Mouse (Mus musculus): ENCODE measurements around the gene Foxi1. TPM values are rescaled to one million over a fixed set of nuclear protein-coding genes. Genes with fewer than 3 reads are reported as not detected.

Foxi1 gene
- polyA plus RNA-seq (2012; rRNA removed) = 0.57 and 0.70 TPM in 2 replicates

- Histone ChIP-seq H3K4me1 (replicated peaks; ENCODE audit: control insufficient read depth, insufficient read depth, low read length) (no peaks in the 10 kb centered on the region), H3K27me3 (ENCODE audit: control insufficient read depth, insufficient read depth, low read length) (no peaks in the 10 kb centered on the region), H3K4me3 (ENCODE audit: control insufficient read depth, insufficient read depth, low read length) (no peak within 1 kb of the TSS), H3K36me3 (ENCODE audit: control insufficient read depth, insufficient read depth, low read length) (no peaks in the 10 kb centered on the region), H3K27ac (ENCODE audit: control insufficient read depth, insufficient read depth, low read length) (no peak within 1 kb of the TSS)
- 88% methylated on average over 10 of the region's 10 CpGs for WGBS
- TF ChIP-seq POLR2A (IDR thresholded peaks at IDR 0.05; ENCODE audit: control insufficient read depth, extremely low read depth, insufficient read depth, low read length, poor library complexity) = no peak
- TF ChIP-seq CTCF (IDR thresholded peaks at IDR 0.05; ENCODE audit: borderline replicate concordance, control insufficient read depth, extremely low read depth, insufficient read depth, low read length, poor library complexity) = no peak
- DNase-seq = no peak
Observed at GRCm38 (mm10) chr11:34207989-34208388, at the start of gene Foxi1. Foxi1 (minus strand) TSS chr11:34208089.

GRCm38 (mm10) chr11:34242979-34243378 lies 35.1 kb upstream of the Foxi1 start:
- no peaks in the 10 kb centered on the region for H3K27me3 ChIP-seq (ENCODE audit: control insufficient read depth, insufficient read depth, low read length)
- peaks cover 54% of the 10 kb centered on the region for H3K36me3 ChIP-seq (ENCODE audit: control insufficient read depth, insufficient read depth, low read length)
- no peak overlapping the region for H3K4me3 ChIP-seq (ENCODE audit: control insufficient read depth, insufficient read depth, low read length)
- H3K27ac ChIP-seq (ENCODE audit: control insufficient read depth, insufficient read depth, low read length) = no peak overlapping the region
- DNase-seq = no peak
- 91% methylated on average over 6 of the region's 6 CpGs for WGBS
- H3K4me1 ChIP-seq (replicated peaks; ENCODE audit: control insufficient read depth, insufficient read depth, low read length) = no peaks in the 10 kb centered on the region
- TF ChIP-seq POLR2A (IDR thresholded peaks at IDR 0.05; ENCODE audit: control insufficient read depth, extremely low read depth, insufficient read depth, low read length, poor library complexity) = no peak
- no peak for TF ChIP-seq CTCF (IDR thresholded peaks at IDR 0.05; ENCODE audit: borderline replicate concordance, control insufficient read depth, extremely low read depth, insufficient read depth, low read length, poor library complexity)

GRCm38 (mm10) chr11:34240252-34240651 lies 32.4 kb upstream of the Foxi1 start:
- peaks cover 46% of the 10 kb centered on the region for H3K36me3 ChIP-seq (ENCODE audit: control insufficient read depth, insufficient read depth, low read length)
- TF ChIP-seq CTCF (IDR thresholded peaks at IDR 0.05; ENCODE audit: borderline replicate concordance, control insufficient read depth, extremely low read depth, insufficient read depth, low read length, poor library complexity) (no peak), POLR2A (IDR thresholded peaks at IDR 0.05; ENCODE audit: control insufficient read depth, extremely low read depth, insufficient read depth, low read length, poor library complexity) (no peak)

GRCm38 (mm10) chr11:34239691-34240090 lies 31.8 kb upstream of the Foxi1 start:
- no peak for DNase-seq
- WGBS = 69% methylated on average over 2 of the region's 2 CpGs
- Histone ChIP-seq H3K27me3 (ENCODE audit: control insufficient read depth, insufficient read depth, low read length) (no peaks in the 10 kb centered on the region), H3K4me1 (replicated peaks; ENCODE audit: control insufficient read depth, insufficient read depth, low read length) (no peaks in the 10 kb centered on the region), H3K27ac (ENCODE audit: control insufficient read depth, insufficient read depth, low read length) (no peak overlapping the region), H3K4me3 (ENCODE audit: control insufficient read depth, insufficient read depth, low read length) (no peak overlapping the region), H3K36me3 (ENCODE audit: control insufficient read depth, insufficient read depth, low read length) (peaks cover 46% of the 10 kb centered on the region)
- TF ChIP-seq POLR2A (IDR thresholded peaks at IDR 0.05; ENCODE audit: control insufficient read depth, extremely low read depth, insufficient read depth, low read length, poor library complexity) (no peak), CTCF (IDR thresholded peaks at IDR 0.05; ENCODE audit: borderline replicate concordance, control insufficient read depth, extremely low read depth, insufficient read depth, low read length, poor library complexity) (no peak)

More at GRCm38 (mm10) chr11:34240252-34240651, 32.4 kb upstream of the Foxi1 start:
- Histone ChIP-seq H3K4me3 (ENCODE audit: control insufficient read depth, insufficient read depth, low read length) (no peak overlapping the region), H3K4me1 (replicated peaks; ENCODE audit: control insufficient read depth, insufficient read depth, low read length) (no peaks in the 10 kb centered on the region), H3K27me3 (ENCODE audit: control insufficient read depth, insufficient read depth, low read length) (no peaks in the 10 kb centered on the region), H3K27ac (ENCODE audit: control insufficient read depth, insufficient read depth, low read length) (no peak overlapping the region)
- no peak for DNase-seq
- WGBS = 93% methylated on average over 1 of the region's 1 CpGs

GRCm38 (mm10) chr11:34236885-34237284 lies 29.0 kb upstream of the Foxi1 start:
- Histone ChIP-seq H3K27me3 (ENCODE audit: control insufficient read depth, insufficient read depth, low read length) (no peaks in the 10 kb centered on the region), H3K4me3 (ENCODE audit: control insufficient read depth, insufficient read depth, low read length) (no peak overlapping the region), H3K36me3 (ENCODE audit: control insufficient read depth, insufficient read depth, low read length) (peaks cover 33% of the 10 kb centered on the region), H3K27ac (ENCODE audit: control insufficient read depth, insufficient read depth, low read length) (no peak overlapping the region), H3K4me1 (replicated peaks; ENCODE audit: control insufficient read depth, insufficient read depth, low read length) (no peaks in the 10 kb centered on the region)
- TF ChIP-seq POLR2A (IDR thresholded peaks at IDR 0.05; ENCODE audit: control insufficient read depth, extremely low read depth, insufficient read depth, low read length, poor library complexity) = no peak
- TF ChIP-seq CTCF (IDR thresholded peaks at IDR 0.05; ENCODE audit: borderline replicate concordance, control insufficient read depth, extremely low read depth, insufficient read depth, low read length, poor library complexity) = no peak
- no peak for DNase-seq
- 95% methylated on average over 6 of the region's 6 CpGs for WGBS

GRCm38 (mm10) chr11:34236091-34236759 lies 28.3 kb upstream of the Foxi1 start:
- Histone ChIP-seq H3K4me1 (replicated peaks; ENCODE audit: control insufficient read depth, insufficient read depth, low read length) (no peaks in the 10 kb centered on the region), H3K27me3 (ENCODE audit: control insufficient read depth, insufficient read depth, low read length) (no peaks in the 10 kb centered on the region), H3K36me3 (ENCODE audit: control insufficient read depth, insufficient read depth, low read length) (peaks cover 35% of the 10 kb centered on the region), H3K27ac (ENCODE audit: control insufficient read depth, insufficient read depth, low read length) (no peak overlapping the region), H3K4me3 (ENCODE audit: control insufficient read depth, insufficient read depth, low read length) (no peak overlapping the region)
- 74% methylated on average over 5 of the region's 5 CpGs for WGBS
- DNase-seq = peak; percentile 37
- TF ChIP-seq POLR2A (IDR thresholded peaks at IDR 0.05; ENCODE audit: control insufficient read depth, extremely low read depth, insufficient read depth, low read length, poor library complexity) (no peak), CTCF (IDR thresholded peaks at IDR 0.05; ENCODE audit: borderline replicate concordance, control insufficient read depth, extremely low read depth, insufficient read depth, low read length, poor library complexity) (peak; percentile 63; the same call in 1 of the 2 replicates)
